Mouse (Mus musculus): ENCODE measurements at regions not wholly inside any gene's neighbourhood (a gene's known extent, or its start where the extent isn't known, plus 50 kb on each side); places are given as distances from the start of the nearest gene placed in this dataset.

DNA sequence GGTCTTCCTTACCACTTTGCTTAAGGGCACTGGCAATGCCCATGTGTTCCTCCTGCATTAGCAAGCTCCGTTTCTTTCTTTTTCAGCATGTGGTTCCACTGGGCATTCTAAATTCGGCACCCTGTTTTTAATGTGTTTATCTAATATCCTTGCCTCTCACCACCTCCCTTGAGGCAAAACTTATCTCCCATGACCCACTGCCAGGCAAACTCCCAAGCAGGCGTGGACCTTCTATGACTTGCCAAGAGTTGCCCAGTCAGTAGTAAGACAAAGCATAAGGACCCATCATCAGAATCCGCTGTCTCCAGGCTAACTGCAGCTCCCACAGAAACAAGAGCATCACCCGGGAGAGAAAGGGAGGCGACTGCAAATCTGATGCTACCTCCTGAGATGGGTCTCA is 245.2 kb downstream of the Setd4 start:
- TF ChIP-seq POLR2A (IDR thresholded peaks at IDR 0.05; ENCODE audit: control insufficient read depth, low read depth, low read length) = no peak
- no peak for TF ChIP-seq CTCF (IDR thresholded peaks at IDR 0.05; ENCODE audit: control insufficient read depth, insufficient read depth, insufficient replicate concordance, low read depth, low read length)
- Histone ChIP-seq H3K36me3 (ENCODE audit: control insufficient read depth, insufficient read depth, low read length) (no peaks in the 10 kb centered on the region), H3K27me3 (ENCODE audit: control insufficient read depth, insufficient read depth, low read length) (no peaks in the 10 kb centered on the region), H3K27ac (ENCODE audit: control insufficient read depth, insufficient read depth, low read depth, low read length) (no peak overlapping the region), H3K4me3 (ENCODE audit: control insufficient read depth, low read depth, low read length) (no peak overlapping the region), H3K4me1 (ENCODE audit: control insufficient read depth, insufficient read depth, low read length) (no peaks in the 10 kb centered on the region)

GRCm38 (mm10) chr16:93358166-93358565 is 245.7 kb downstream of the Setd4 start:
- no peaks in the 10 kb centered on the region for H3K27me3 ChIP-seq (ENCODE audit: control insufficient read depth, insufficient read depth, low read length)
- H3K36me3 ChIP-seq (ENCODE audit: control insufficient read depth, insufficient read depth, low read length) = no peaks in the 10 kb centered on the region
- no peak overlapping the region for H3K4me3 ChIP-seq (ENCODE audit: control insufficient read depth, low read depth, low read length)
- H3K4me1 ChIP-seq (ENCODE audit: control insufficient read depth, insufficient read depth, low read length) = no peaks in the 10 kb centered on the region; the same call in 1 of the 2 replicates
- H3K27ac ChIP-seq (ENCODE audit: control insufficient read depth, insufficient read depth, low read depth, low read length) = no peak overlapping the region
- no peak for TF ChIP-seq CTCF (IDR thresholded peaks at IDR 0.05; ENCODE audit: control insufficient read depth, insufficient read depth, insufficient replicate concordance, low read depth, low read length)
- TF ChIP-seq POLR2A (IDR thresholded peaks at IDR 0.05; ENCODE audit: control insufficient read depth, low read depth, low read length) = no peak

GRCm38 (mm10) chr16:93355204-93355899 is 248.5 kb downstream of the Setd4 start:
- H3K36me3 ChIP-seq (ENCODE audit: control insufficient read depth, insufficient read depth, low read length) = no peaks in the 10 kb centered on the region
- TF ChIP-seq CTCF (IDR thresholded peaks at IDR 0.05; ENCODE audit: control insufficient read depth, insufficient read depth, insufficient replicate concordance, low read depth, low read length) (no peak), POLR2A (IDR thresholded peaks at IDR 0.05; ENCODE audit: control insufficient read depth, low read depth, low read length) (no peak)
- no peak overlapping the region for H3K4me3 ChIP-seq (ENCODE audit: control insufficient read depth, low read depth, low read length)
- H3K27me3 ChIP-seq (ENCODE audit: control insufficient read depth, insufficient read depth, low read length) = no peaks in the 10 kb centered on the region
- H3K27ac ChIP-seq (ENCODE audit: control insufficient read depth, insufficient read depth, low read depth, low read length) = no peak overlapping the region
- no peaks in the 10 kb centered on the region; the same call in 1 of the 2 replicates for H3K4me1 ChIP-seq (ENCODE audit: control insufficient read depth, insufficient read depth, low read length)

- Histone ChIP-seq H3K4me1 (ENCODE audit: control insufficient read depth, insufficient read depth, low read length) (no peaks in the 10 kb centered on the region; the same call in 1 of the 2 replicates), H3K27ac (ENCODE audit: control insufficient read depth, insufficient read depth, low read depth, low read length) (no peak overlapping the region), H3K4me3 (ENCODE audit: control insufficient read depth, low read depth, low read length) (no peak overlapping the region), H3K36me3 (ENCODE audit: control insufficient read depth, insufficient read depth, low read length) (no peaks in the 10 kb centered on the region), H3K27me3 (ENCODE audit: control insufficient read depth, insufficient read depth, low read length) (no peaks in the 10 kb centered on the region)
- no peak for TF ChIP-seq CTCF (IDR thresholded peaks at IDR 0.05; ENCODE audit: control insufficient read depth, insufficient read depth, insufficient replicate concordance, low read depth, low read length)
- TF ChIP-seq POLR2A (IDR thresholded peaks at IDR 0.05; ENCODE audit: control insufficient read depth, low read depth, low read length) = no peak
Measured at GRCm38 (mm10) chr16:93353971-93354370, 249.9 kb downstream of the Setd4 start.

GRCm38 (mm10) chr16:93344555-93344954 is 259.3 kb downstream of the Setd4 start:
- no peak for TF ChIP-seq POLR2A (IDR thresholded peaks at IDR 0.05; ENCODE audit: control insufficient read depth, low read depth, low read length)
- TF ChIP-seq CTCF (IDR thresholded peaks at IDR 0.05; ENCODE audit: control insufficient read depth, insufficient read depth, insufficient replicate concordance, low read depth, low read length) = no peak
- no peaks in the 10 kb centered on the region for H3K4me1 ChIP-seq (ENCODE audit: control insufficient read depth, insufficient read depth, low read length)
- no peaks in the 10 kb centered on the region for H3K27me3 ChIP-seq (ENCODE audit: control insufficient read depth, insufficient read depth, low read length)
- H3K4me3 ChIP-seq (ENCODE audit: control insufficient read depth, low read depth, low read length) = no peak overlapping the region
- no peak overlapping the region for H3K27ac ChIP-seq (ENCODE audit: control insufficient read depth, insufficient read depth, low read depth, low read length)
- H3K36me3 ChIP-seq (ENCODE audit: control insufficient read depth, insufficient read depth, low read length) = no peaks in the 10 kb centered on the region

DNA sequence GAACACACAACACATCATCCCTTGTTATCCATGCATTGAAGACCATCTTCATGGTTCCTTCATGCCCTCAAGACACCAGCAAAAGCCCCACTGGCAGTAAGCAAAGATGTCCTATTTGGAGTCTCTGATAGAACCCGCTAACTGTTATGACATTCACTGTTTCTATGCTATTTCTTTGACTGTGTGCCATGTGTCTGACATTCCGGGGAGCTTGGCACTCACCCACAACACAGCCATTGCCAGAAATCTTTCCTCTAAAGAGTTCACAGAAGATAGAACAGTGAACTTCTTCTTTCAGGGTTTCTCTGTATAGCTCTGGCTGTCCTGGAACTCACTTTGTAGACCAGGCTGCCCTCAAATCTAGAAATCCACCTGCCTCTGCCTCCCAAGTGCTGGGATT is 261.2 kb downstream of the Setd4 start:
- TF ChIP-seq CTCF (IDR thresholded peaks at IDR 0.05; ENCODE audit: control insufficient read depth, insufficient read depth, insufficient replicate concordance, low read depth, low read length) = no peak
- TF ChIP-seq POLR2A (IDR thresholded peaks at IDR 0.05; ENCODE audit: control insufficient read depth, low read depth, low read length) = no peak
- Histone ChIP-seq H3K27me3 (ENCODE audit: control insufficient read depth, insufficient read depth, low read length) (no peaks in the 10 kb centered on the region), H3K4me3 (ENCODE audit: control insufficient read depth, low read depth, low read length) (no peak overlapping the region)

GRCm38 (mm10) chr16:93341791-93342190 is 262.1 kb downstream of the Setd4 start:
- Histone ChIP-seq H3K27ac (ENCODE audit: control insufficient read depth, insufficient read depth, low read depth, low read length) (no peak overlapping the region), H3K27me3 (ENCODE audit: control insufficient read depth, insufficient read depth, low read length) (no peaks in the 10 kb centered on the region), H3K4me3 (ENCODE audit: control insufficient read depth, low read depth, low read length) (no peak overlapping the region), H3K36me3 (ENCODE audit: control insufficient read depth, insufficient read depth, low read length) (no peaks in the 10 kb centered on the region), H3K4me1 (ENCODE audit: control insufficient read depth, insufficient read depth, low read length) (no peaks in the 10 kb centered on the region)
- TF ChIP-seq CTCF (IDR thresholded peaks at IDR 0.05; ENCODE audit: control insufficient read depth, insufficient read depth, insufficient replicate concordance, low read depth, low read length) (no peak), POLR2A (IDR thresholded peaks at IDR 0.05; ENCODE audit: control insufficient read depth, low read depth, low read length) (no peak)

More for the DNA sequence above, 261.2 kb downstream of the Setd4 start:
- Histone ChIP-seq H3K36me3 (ENCODE audit: control insufficient read depth, insufficient read depth, low read length) (no peaks in the 10 kb centered on the region), H3K4me1 (ENCODE audit: control insufficient read depth, insufficient read depth, low read length) (no peaks in the 10 kb centered on the region), H3K27ac (ENCODE audit: control insufficient read depth, insufficient read depth, low read depth, low read length) (no peak overlapping the region)
